Mouse (Mus musculus): Measurements from ENCODE around the gene Naa35.

GRCm38 (mm10) chr13:59654465-59654864, 69.4 kb downstream of the Naa35 start:
- TF ChIP-seq CTCF (conservative IDR thresholded peaks at IDR 0.05; ENCODE audit: low read length) (no peak), POU5F1 (IDR thresholded peaks at IDR 0.05; ENCODE audit: borderline replicate concordance, low read length) (no peak), NANOG (IDR thresholded peaks at IDR 0.05; ENCODE audit: borderline replicate concordance, low read length) (no peak)
